Mouse (Mus musculus) brain, embryonic 18.5 days (tissue): ENCODE results near the gene Zfp747.
A peak's percentile ranks its signal among the peaks of the same experiment; 100 is the strongest.
"Not testable (repeated sequence)": the region's sequence is repeated elsewhere in the genome, so short reads cannot be mapped to it uniquely, and the experiment has no call there.

Experiments used
- DNase-seq: peaks from one replicate; pipeline ENCODE4 v3.0.0-alpha.2; 2012; ENCODE audit warnings: low read depth, low spot score

Gene Zfp747

DNA sequence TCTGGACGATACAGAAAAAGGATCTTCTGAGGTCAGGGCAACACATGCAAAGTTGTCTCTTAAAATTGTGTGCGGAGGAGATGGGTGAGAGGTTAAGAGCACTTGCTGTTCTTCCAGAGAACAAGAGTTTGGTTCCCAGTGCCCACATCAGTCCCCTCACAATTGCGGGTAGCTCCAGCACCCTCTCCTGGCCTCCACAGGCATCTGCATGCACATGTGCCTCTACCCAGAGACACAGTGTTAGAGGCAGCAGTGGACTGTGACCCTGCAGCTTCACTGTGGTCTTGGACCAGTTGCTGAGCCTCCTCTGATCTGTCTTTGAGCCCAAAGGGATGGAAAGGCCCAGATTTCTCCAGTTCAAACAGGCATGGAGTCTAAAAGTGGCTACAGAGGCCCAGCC lies 4.0 kb downstream of the Zfp747 start:
- not testable (repeated sequence) for DNase-seq

DNA sequence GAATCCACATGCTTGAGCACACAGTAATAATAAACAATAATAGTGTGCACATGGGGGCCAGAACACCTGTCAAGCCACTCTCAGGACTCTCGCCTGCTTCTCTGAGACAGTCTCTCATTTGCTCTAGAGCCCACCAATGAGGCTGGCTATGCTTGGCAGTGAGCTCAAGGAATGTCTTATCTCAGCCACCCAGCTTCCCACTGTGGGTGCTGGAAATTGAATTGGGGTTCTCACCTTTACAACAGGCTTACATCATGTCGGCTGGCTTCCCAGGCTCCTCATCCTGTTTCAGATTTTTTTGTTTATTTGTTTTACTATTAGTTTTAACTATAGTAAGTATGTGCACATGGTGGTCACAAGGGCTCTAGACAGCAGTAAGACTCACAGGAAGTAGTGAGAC lies 4.6 kb downstream of the Zfp747 start:
- no peak for DNase-seq

DNA sequence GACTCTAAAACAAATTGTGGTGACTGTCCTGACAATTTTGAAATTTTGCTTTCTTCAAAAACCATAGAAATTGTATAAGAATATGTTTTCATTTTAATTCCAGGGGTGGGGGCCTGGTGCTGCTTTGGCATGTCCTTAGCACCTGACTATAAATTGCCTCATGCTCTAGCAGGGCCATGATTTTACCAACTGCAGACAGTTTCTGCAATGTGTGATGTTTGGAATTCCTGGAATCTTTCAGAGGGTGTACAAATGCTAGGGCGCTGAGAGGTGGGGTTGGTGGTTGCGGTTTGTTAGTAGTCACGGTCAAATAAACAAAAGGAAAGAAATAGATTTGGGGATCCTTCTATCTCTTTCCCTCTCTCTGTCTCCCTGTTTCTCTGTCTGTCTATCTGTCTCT lies 9.6 kb downstream of the Zfp747 start:
- no peak for DNase-seq

DNA sequence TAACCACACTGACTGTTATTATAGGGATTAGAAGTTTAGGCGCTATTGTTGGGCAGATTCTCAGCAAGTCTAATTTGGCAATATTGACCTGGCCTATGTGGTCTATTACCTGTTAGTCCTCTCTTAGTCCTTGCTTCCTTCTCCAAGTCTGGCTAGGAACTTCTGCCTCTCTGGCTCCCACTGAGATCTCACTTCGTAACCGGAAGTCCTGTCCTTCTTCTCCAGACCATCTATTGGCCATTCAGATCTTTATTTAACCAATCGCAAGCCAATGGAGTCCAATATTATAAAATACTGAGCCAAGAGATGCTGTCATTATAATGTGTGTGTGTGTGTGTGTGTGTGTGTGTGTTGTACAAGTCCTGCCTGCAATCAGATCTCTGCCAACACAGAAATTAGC lies 11.7 kb downstream of the Zfp747 start:
- DNase-seq: no peak

DNA sequence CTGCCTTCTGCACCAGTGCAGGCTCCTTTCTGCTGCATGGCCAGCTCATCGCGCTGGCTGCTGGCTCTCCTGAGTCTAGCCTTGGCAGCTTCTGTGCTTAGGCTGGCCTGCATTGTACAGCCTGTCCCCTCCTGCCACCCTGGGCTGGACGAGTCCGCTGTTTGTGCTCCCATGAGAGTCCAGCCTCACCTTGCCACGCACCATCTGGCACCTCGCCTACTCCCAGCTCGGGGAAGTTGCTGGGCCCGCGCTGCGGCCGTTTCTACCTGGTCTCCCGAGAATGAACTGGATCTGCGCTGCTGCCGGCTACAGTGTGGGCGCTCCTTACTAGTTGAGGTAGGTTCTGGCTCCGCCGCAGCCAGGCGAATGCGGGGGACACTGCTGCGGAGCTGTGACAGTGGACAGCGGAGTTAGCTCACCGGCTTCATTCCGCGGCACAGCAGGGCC lies 12.4 kb downstream of the Zfp747 start:
- no peak for DNase-seq

DNA sequence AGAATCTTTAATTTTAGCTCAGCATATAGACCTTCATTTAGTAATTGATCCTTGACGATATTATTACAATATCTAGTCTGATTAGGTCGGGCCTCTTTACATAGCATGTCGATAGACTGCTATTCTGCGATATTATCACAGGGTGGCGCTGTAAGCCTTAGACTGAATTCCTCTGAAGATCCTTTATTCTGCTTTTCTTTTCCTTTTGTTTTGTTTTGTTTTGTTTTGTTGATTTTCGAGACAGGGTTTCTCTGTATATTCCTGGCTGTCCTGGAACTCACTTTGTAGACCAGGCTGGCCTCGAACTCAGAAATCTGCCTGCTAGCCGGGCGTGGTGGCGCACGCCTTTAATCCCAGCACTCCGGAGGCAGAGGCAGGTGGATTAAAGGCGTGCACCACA lies 13.4 kb downstream of the Zfp747 start:
- DNase-seq: not testable (repeated sequence)

DNA sequence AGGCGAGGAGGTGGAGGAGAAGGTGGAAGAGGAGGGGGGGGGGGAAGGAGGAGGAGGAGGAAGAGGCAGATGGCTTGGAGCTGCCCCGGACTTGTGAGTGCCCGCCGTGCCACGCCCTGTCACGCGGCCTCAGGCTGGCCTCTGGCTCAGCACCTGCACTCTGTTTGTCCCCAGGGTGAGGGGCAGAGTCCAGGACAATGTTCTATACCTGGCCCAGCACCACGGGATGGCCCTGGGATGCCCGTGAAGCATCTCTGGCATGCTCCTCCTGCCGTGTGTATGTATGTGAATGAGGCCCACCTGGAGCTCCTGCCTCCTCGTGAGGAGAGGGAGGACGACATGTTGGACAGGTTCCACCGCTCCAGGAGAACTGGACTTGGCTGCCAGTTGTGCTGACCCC lies 14.4 kb downstream of the Zfp747 start:
- no peak for DNase-seq

DNA sequence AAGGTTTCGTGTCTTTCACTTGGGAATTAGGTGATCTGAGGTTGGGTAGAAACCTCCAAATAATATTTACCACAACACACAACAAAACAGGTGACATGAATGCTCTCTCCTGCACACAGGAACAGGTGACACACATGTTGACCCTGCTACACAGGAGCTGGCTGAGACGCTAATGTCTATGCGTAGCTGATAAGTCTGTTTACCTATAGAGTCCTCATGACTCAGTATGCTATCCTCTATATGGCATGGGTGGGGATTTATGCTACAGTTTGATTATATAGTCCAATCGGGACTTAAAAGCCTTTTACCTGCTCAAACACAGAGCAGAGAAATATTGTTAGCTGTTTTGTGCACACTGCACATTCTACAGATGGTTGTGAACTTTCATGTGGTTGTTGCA lies 15.6 kb downstream of the Zfp747 start:
- DNase-seq: no peak

DNA sequence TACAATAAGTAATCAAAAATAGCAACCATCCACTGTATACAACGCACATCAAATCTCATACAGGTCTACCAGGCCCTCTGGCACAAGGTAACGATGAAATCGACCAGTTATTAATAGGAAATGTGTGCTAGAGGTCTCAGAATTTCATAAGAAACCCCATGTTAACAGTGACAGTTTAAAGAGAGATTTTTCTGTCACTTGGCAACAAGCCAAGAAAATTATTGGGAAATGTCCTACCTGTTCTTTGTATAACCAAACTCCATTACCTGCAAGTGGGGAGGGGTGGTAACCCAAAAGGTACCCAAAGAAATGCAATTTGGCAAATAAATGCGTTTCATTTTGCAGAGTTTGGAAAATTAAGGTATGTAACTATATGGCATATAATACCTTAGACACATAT lies 17.4 kb downstream of the Zfp747 start:
- no peak for DNase-seq

DNA sequence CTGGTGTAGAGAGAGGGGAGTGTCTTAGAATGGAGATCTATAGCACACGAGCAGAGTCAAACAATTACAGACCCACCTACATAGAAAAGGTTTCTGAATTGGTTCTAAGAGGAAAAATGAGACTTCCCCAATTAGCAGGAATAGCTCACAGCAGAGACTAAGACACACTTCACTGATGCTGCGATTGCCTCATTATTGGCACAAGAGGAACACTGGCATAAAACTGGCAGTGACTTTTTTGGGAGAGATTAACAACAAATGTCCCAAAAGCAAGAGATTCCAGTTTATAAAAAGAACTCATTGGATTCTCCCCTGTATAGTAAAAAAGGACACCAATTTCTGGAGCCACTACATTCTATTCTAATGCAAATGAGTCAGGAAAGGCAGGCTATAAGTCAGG lies 18.0 kb downstream of the Zfp747 start:
- no peak for DNase-seq

DNA sequence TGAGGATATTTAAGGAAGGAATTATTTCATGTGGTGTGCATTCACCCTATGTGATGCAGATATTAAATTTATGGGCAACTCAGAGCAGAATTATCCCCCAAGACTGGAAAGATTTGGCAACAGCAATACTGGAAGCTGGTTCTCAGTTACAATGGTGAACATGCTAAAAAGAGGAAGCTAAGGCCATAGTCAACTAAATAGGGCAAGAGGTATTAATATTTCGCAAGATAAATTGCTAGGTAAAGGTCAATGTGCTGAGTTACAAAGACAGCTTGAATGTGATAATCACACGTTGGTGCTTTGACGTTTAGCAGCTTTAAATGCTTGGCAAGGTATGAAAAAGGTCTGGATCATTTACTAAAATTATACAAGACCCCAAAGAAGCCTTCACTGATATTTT lies 20.1 kb downstream of the Zfp747 start:
- no peak for DNase-seq

DNA sequence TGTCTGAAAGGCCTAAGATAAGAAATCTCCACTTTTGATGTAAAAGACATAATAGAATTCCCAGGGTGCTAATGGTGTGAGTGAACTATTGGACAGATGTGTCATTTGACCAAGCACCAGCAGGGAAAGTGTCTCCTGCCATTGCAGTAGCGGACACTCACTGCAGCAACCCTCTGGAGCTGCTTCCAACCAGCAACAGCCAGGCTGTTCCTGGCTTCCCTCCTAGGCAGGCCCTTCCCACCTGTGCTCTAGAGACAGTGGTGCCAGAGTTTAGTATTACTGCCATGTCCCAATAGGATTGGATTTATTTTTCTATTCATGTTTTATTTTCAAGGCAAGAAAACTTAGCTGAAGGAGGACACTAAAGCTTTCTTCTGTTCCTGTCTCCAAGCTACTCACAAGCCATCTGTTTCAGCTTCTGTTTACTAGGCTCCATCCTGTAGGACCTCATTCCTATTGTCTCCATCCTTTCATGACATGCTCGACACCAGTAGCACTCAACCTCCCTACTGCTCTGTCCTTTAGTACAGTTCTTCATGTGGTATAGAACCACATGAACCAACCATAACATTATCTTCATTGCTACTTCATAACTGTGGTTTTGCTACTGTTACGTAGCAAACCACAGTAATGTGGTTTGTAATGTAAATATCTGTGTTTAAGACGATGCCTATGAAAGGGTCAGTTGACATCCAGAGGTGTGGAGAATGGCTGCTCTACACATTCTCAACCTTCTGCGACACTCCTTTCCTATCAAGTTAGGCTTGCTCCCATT lies 24.4 kb downstream of the Zfp747 start:
- DNase-seq: no peak

DNA sequence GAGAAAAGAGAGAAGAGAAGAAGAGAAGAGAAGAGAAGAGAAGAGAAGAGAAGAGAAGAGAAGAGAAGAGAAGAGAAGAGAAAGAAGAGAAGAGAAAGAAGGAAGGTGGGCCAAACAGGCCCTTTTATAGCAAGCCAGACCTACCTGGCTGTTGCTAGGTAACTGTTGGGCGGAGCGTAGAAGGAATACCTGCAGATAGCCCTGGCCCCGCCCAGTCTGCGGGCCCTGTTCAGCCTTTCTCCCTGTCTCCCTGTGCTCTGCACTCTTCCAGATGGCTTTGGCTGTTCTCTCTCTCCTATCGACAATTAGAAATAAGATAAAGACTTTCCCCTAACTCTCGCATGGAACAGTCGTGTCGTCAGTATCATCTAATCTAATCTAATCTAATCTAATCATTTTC lies 29.2 kb downstream of the Zfp747 start:
- no peak for DNase-seq

DNA sequence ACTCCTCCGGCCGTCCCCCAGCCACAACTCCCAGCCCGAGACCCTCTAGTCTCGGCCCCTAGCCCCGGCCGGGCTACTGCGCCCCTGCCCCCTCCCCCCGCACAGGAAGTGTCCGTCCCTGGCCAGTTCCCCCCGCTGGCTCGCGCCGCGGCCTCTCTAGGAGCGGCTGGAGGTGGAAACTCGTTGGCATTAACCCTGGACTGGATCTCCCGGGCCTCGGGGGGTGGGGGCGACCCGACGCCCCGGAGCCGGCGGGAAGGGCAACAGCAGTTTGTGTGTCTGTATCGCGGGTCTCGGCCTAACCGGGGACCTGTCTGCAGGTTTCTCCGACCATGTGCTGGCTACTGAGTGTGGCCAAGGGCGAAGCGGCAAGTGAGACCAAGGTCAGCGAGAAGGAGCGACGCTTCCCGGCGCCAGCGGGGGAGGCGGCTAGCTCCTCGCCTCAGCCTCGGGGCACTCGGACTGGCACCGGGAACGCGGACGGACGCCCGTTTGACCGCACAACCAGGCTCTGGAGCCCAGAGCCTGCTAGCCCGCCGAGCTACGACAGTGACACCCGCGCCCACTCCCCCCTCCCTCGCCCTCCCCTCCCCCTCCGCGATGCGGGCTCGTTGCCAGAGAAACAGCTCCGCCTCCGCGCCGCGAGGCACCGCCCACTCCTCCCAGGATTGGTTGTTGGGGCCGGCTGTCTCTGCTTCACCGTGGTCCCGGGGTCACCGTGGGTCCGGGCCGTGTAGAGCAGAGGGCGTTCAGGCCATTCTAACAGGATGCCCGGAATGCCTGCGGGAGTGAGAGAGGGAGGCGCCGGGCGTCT lies 30.1 kb downstream of the Zfp747 start, which contains the start of gene Zfp768:
Gene Zfp768 (minus strand): TSS at position 78 of the 814 bp plus-strand sequence.
- DNase-seq: peak; percentile 70

DNA sequence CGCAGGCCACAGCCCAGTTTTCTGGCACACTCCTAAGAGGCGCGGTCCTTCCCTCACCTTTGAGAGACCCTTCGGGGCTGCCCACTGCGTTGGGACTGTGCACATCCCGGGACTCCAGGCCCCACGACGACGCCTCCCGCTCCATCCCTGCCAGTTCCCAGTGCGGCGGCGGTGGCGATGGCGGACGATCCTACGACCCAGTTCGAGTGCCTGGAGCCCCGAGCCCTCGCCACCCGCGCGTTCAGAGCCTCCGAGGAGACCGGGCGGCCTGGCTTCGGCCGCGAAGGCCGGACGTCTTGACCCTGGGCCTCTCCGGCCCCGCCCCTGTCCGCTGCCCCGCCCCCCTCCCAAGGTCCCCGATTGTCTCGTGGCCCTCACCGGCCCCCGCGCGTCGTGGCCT lies 30.8 kb downstream of the Zfp747 start:
- DNase-seq: no peak

DNA sequence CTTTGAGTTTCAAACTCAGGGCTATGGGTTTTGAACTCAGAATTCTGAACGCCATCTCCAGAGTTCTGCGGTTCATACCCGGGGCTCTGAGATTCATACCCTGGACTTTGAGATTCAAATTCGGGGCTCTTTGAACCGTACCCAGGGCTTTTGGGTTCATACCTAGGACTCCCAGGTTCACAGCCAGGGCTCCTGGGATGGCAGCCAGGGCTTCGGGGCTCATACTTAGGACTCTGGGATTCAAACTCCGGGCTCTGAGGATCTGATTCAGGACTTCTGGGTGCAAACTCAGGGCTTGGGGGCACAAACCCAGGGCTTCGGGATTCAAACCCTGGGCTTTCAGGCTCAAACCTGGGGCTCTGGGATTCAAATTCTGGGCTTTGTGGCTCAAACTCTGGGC lies 31.5 kb downstream of the Zfp747 start:
- no peak for DNase-seq

DNA sequence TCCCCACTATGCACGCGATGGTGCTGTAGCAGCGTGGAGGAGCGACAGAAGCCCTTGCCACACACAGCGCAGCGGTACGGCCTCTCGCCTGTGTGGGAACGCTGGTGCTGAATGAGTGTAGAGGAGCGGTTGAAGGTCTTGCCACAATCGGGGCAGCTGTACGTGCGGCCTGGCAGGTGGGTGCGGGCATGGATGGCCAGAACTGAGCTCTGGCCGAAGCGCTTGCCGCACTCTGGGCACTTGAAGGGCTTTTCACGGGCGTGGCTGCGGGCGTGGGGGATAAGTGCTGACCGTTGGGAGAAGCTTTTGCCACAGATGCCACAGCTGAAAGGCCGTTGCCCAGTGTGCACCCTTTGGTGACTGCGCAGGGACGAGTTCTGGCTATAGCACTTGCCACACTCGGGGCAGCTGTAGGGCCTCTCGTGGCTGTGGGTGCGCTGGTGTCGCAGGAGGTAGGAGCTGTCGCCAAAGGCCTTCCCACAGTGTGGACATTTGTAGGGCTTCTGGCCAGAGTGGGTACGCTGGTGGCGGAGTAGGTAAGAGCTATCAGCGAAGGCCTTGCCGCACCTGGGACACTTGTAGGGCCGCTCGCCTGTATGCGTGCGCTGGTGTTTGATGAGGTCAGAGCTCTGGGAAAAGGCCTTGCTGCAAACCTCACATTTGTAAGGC lies 32.4 kb downstream of the Zfp747 start:
- DNase-seq: no peak

DNA sequence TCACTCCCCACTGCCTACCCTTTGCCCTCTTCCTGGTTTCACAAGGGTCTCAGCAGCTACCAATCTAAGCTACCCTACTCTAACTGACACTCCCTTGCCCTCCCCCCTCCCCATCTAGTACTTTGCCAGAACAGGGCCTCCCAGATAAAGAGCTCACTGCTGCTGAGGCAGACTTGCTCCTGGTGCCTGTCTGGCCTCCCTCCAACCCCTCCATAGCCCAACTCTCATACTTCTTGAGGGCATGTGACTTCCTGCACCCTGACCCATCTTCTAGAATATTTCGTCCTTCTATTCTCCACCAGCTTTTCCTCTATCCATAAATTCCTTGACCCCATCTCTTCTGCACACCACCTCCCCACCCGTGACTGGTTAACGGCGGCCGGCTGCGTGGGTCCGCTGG lies 33.0 kb downstream of the Zfp747 start:
- no peak for DNase-seq

DNA sequence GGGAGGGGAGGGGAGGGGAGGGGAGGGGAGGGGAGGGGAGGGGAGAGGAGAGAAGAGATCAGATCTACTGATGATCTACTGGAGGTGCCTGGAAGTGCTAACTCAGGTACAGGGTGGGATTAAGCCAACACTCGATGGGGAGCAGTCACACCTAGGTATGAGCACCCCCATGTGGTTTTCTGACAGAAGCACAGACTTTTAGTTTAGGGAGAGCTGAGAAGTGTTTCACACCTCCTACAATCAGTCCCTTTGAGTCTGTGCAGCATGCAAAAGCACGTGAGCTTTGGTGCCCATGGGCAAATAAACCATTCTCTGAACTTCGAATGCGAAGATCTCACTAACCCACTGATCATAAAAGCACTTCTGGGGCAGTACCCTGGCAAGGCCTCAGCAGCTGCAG lies 33.5 kb downstream of the Zfp747 start:
- no peak for DNase-seq

DNA sequence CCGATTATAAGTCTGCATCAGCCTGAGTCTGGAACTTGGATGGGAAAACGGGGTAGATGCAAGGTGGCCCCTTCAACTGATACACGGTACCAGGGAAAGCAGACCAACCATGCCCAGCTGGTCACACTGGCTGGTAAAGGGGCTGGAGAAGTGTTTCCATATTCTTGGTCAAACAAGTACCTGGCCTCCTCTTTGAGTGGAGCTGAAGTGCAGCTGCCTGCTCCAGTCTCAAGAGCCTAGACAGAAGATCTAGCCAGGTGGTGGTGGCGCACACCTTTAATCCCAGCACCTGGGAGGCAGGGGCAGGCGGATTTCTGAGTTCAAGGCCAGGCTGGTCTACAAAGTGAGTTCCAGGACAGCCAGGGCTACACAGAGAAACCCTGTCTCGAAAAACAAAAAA lies 34.0 kb downstream of the Zfp747 start:
- not testable (repeated sequence) for DNase-seq

DNA sequence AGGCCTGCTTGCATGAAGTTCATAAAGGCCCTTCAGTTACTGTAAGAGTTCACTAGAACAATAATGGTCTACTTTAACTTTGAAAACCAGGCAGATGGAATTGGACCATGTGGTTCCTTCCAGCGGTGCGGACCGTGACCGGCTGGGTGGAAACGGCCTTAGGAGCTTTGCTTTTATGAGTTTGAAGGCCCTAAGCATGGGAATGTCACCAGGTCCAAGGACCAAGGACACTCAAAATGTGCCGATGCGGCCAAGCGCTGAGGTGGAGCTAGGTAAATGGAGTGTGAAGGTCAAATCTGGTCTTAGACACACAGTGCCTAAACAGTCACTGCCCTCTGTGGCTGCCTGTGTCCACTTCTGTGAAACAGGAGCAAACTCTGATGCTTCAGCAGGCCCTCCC lies 34.5 kb downstream of the Zfp747 start:
- DNase-seq: no peak

DNA sequence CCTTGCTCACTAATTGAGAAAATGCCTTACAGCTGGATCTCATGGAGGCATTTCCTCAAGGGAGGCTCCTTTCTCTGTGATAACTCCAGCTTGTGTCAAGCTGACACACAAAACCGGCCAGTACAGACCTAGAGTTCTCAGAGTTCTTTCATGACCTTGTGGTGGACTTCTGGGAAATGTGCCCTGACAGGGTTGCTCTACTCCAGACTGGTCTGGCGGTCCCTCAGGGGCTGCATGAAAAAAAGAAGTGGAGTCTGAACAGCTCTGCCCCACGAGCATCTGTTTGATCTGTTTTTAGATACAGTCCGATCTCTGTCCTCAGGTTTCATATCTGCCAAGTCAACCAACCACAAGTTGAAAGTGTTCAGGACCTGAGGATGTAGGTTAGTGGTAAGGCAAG lies 38.2 kb downstream of the Zfp747 start:
- DNase-seq: no peak
